Mouse (Mus musculus): ENCODE results near the gene Rubcn. TPM values are rescaled to one million over a fixed set of nuclear protein-coding genes. Genes with fewer than 3 reads are reported as not detected.
"Not testable (repeated sequence)": the region's sequence is repeated elsewhere in the genome, so short reads cannot be mapped to it uniquely, and the experiment has no call there.

Gene Rubcn
- polyA plus RNA-seq, 1 experiment from 2014 or later: 21.0 TPM

DNA sequence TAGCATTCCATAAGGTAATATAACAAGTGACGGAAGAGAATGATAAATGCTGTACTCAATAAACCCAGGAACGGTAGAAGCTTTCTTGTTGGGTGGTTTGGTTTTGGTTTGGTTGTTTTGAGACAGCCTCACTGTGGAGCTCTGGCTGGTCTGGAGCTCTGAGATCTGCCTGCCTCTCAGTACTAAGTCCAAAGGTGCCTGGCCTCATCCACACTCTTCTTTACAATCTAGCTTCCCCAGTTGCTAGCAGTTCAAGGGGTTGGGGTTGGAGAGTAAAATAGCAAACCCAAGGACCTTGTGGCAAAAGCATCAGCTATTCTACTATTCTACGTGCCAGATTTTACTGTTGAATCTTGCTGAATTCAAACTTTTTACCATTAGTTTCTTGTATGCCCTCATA, 1.7 kb downstream of the Rubcn start:
- H3K27me3 ChIP-seq (ENCODE audit: control insufficient read depth, insufficient read depth, low read depth, low read length): no peaks in the 10 kb centered on the region
- H3K9ac ChIP-seq (ENCODE audit: low read length): no peak overlapping the region
- H3K9me3 ChIP-seq (ENCODE audit: control insufficient read depth, low read length): no peaks in the 10 kb centered on the region
- no peak overlapping the region for H3K4me2 ChIP-seq (ENCODE audit: low read depth, low read length)
- no peaks in the 10 kb centered on the region for H3K36me3 ChIP-seq (ENCODE audit: control insufficient read depth, insufficient read depth, low read length)
- H3K27ac ChIP-seq (ENCODE audit: low read length): no peak overlapping the region
- WGBS: 91% methylated on average over 3 of the region's 3 CpGs
- no peak for ATAC-seq (ENCODE audit: low read depth)
- no peak overlapping the region for H3K4me3 ChIP-seq (ENCODE audit: low read length)
- H3K4me1 ChIP-seq (replicated peaks; ENCODE audit: control insufficient read depth, insufficient read depth, low read length): peaks cover 9% of the 10 kb centered on the region

DNA sequence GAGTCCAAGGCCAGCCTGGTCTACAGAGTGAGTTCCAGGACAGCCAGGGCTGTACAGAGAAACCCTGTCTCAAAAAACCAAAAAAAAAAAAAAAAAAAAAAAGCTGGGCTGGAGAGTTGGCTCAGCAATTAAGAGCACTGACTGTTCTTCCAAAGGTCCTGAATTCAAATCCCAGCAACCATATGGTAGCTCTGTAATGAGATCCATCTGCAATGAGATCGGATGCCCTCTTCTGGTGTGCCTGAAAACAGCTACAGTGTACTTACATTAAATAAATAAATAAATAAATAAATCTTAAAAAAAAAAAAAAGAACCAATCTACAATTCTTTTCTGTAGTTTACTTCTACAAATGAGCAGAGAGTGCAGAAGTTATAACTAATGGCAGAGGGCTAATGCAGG, 2.3 kb downstream of the Rubcn start:
- not testable (repeated sequence) for H3K9me3 ChIP-seq (ENCODE audit: control insufficient read depth, low read length); H3K27ac ChIP-seq (ENCODE audit: low read length); ATAC-seq (ENCODE audit: low read depth); H3K9ac ChIP-seq (ENCODE audit: low read length); H3K27me3 ChIP-seq (ENCODE audit: control insufficient read depth, insufficient read depth, low read depth, low read length); H3K4me3 ChIP-seq (ENCODE audit: low read length); H3K4me1 ChIP-seq (replicated peaks; ENCODE audit: control insufficient read depth, insufficient read depth, low read length); H3K36me3 ChIP-seq (ENCODE audit: control insufficient read depth, insufficient read depth, low read length); H3K4me2 ChIP-seq (ENCODE audit: low read depth, low read length)
- WGBS: 61% methylated on average over 1 of the region's 1 CpGs

DNA sequence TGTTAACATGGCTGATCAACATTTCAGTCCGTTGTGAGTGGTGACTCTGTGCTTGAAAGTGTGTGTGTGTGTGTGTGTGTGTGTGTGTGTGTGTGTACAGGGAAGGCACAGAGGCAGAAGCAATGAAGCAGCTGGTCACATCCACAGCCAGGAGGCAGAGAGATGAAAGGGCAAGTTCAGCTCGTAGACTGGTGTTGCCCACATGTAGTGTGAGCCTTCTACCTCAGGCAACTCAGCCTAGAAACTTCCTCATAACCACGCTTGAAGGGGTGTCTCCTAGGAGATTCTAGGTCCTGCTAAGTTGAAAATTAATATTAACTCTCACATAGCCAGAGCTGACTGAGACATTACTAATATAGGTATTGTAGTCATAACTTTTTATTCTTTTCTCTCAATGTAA, 4.2 kb downstream of the Rubcn start:
- ATAC-seq (ENCODE audit: low read depth): no peak
- Histone ChIP-seq H3K36me3 (ENCODE audit: control insufficient read depth, insufficient read depth, low read length) (no peaks in the 10 kb centered on the region), H3K4me3 (ENCODE audit: low read length) (no peak overlapping the region), H3K4me2 (ENCODE audit: low read depth, low read length) (no peak overlapping the region), H3K9ac (ENCODE audit: low read length) (no peak overlapping the region), H3K27me3 (ENCODE audit: control insufficient read depth, insufficient read depth, low read depth, low read length) (no peaks in the 10 kb centered on the region), H3K4me1 (replicated peaks; ENCODE audit: control insufficient read depth, insufficient read depth, low read length) (0 out of 2 replicates have a peak, but pooled peaks cover 4% of the 10 kb centered on the region), H3K9me3 (ENCODE audit: control insufficient read depth, low read length) (no peaks in the 10 kb centered on the region), H3K27ac (ENCODE audit: low read length) (no peak overlapping the region)
- WGBS: 42% methylated on average over 3 of the region's 3 CpGs

DNA sequence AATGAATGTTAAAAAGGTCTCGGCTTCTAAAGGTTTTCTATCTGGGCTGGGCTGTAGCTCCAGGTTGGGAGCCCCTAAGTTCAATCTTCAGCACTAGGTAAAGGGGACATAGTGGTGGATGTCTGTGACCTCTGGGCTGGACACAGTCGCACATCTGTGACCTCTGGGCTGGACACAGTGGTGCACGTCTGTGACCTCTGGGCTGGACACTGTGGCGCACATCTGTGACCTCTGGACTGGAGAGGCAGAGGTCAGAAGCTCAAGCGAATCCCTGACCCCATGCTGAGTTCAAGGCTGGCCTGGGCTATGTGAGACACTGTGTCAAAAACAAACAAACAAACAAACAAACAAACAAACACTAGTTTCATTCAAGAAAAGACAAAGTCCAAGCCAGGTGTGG, 7.3 kb downstream of the Rubcn start:
- H3K36me3 ChIP-seq (ENCODE audit: control insufficient read depth, insufficient read depth, low read length): no peaks in the 10 kb centered on the region
- H3K9ac ChIP-seq (ENCODE audit: low read length): no peak overlapping the region
- no peak overlapping the region for H3K4me3 ChIP-seq (ENCODE audit: low read length)
- peaks cover 9% of the 10 kb centered on the region for H3K4me1 ChIP-seq (replicated peaks; ENCODE audit: control insufficient read depth, insufficient read depth, low read length)
- no peak overlapping the region for H3K27ac ChIP-seq (ENCODE audit: low read length)
- H3K9me3 ChIP-seq (ENCODE audit: control insufficient read depth, low read length): no peaks in the 10 kb centered on the region
- H3K4me2 ChIP-seq (ENCODE audit: low read depth, low read length): no peak overlapping the region
- no peaks in the 10 kb centered on the region for H3K27me3 ChIP-seq (ENCODE audit: control insufficient read depth, insufficient read depth, low read depth, low read length)
- no peak for ATAC-seq (ENCODE audit: low read depth)
- WGBS: 62% methylated on average over 5 of the region's 5 CpGs

DNA sequence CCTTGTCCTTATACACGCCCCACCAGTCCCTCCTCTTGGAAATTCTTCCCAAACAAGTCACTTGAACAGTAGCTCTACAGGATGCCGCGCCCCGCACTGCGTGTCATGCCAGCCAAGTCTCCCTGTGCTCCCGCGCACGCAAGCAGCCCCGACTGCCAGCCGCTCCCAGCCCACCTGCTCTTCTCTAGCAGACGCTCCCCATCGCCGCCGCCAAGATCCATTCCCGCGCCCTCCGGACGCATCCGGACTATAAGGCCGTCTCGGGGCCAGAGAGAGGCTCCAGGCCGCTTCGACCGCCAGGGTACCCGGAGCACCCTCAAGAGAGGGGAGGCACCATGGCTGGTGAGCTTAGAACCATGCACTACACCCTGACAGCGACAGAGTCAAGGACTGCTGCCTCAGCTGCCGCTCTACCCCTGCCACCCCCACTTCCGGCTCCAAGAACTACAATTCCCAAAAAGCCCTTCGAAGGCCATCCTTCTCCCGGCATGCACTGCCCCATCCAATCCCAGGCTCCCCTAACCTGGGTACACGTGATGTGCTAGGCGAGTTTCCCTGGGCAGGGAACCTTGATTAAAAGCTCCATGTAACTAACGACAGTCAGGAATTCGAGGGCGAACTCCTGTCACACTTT, 9.5 kb downstream of the Rubcn start:
- peaks cover 9% of the 10 kb centered on the region for H3K4me1 ChIP-seq (replicated peaks; ENCODE audit: control insufficient read depth, insufficient read depth, low read length)
- peak overlapping the region; percentile 60 for H3K4me3 ChIP-seq (ENCODE audit: low read length)
- WGBS: under 1% methylated on average over 35 of the region's 35 CpGs
- peak; percentile 99 for ATAC-seq (ENCODE audit: low read depth)
- peak overlapping the region; percentile 65 for H3K4me2 ChIP-seq (ENCODE audit: low read depth, low read length)
- H3K36me3 ChIP-seq (ENCODE audit: control insufficient read depth, insufficient read depth, low read length): no peaks in the 10 kb centered on the region
- peak overlapping the region; percentile 69 for H3K9ac ChIP-seq (ENCODE audit: low read length)
- no peaks in the 10 kb centered on the region for H3K27me3 ChIP-seq (ENCODE audit: control insufficient read depth, insufficient read depth, low read depth, low read length)
- H3K27ac ChIP-seq (ENCODE audit: low read length): 0 out of 2 replicates have a peak overlapping the region, but pooled peaks have one; percentile 21
- H3K9me3 ChIP-seq (ENCODE audit: control insufficient read depth, low read length): no peaks in the 10 kb centered on the region

DNA sequence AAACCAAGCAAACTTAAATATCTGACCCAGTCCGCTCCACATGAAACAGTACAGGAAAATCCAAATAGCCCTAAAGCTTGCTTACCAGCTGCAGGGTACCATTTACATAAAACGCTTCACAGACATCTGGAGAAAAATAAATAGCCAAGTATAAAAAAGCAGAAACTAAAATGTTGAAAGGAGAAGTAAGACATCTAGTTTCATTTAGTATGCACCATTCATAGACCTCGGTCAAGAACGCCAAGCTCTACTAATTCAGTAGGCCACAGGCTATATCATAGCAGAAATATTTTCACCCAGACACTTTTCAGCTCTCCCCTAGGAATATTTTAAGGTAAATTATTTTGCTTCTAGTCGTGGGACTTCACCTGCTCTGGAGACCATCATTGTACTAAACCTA, 10.9 kb downstream of the Rubcn start:
- no peaks in the 10 kb centered on the region for H3K9me3 ChIP-seq (ENCODE audit: control insufficient read depth, low read length)
- no peaks in the 10 kb centered on the region for H3K27me3 ChIP-seq (ENCODE audit: control insufficient read depth, insufficient read depth, low read depth, low read length)
- H3K36me3 ChIP-seq (ENCODE audit: control insufficient read depth, insufficient read depth, low read length): no peaks in the 10 kb centered on the region
- peaks cover 9% of the 10 kb centered on the region for H3K4me1 ChIP-seq (replicated peaks; ENCODE audit: control insufficient read depth, insufficient read depth, low read length)
- H3K4me3 ChIP-seq (ENCODE audit: low read length): no peak overlapping the region
- WGBS: 85% methylated on average over 5 of the region's 5 CpGs
- H3K4me2 ChIP-seq (ENCODE audit: low read depth, low read length): peak overlapping the region; percentile 65; the same call in 1 of the 2 replicates
- no peak overlapping the region for H3K27ac ChIP-seq (ENCODE audit: low read length)
- no peak for ATAC-seq (ENCODE audit: low read depth)
- no peak overlapping the region for H3K9ac ChIP-seq (ENCODE audit: low read length)

DNA sequence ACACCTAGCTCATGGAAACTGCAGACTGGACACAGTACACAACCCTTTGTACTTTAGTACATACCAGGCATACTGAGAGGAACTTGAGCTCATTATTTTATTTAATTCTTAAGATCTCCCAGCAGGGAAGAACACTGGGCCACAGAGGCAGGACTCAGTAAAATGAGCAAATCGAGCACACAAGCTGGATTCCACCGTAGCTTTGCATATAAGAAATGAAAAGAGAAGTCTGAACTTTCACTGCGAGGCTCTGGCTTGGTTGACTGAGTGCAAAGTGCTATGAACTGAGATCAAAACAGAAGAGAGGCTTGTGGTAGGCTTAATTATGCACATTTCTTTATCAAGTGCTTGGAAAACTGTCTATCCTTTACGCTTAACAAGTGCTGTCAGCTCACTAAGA, 12.2 kb downstream of the Rubcn start:
- no peak overlapping the region for H3K27ac ChIP-seq (ENCODE audit: low read length)
- no peaks in the 10 kb centered on the region for H3K27me3 ChIP-seq (ENCODE audit: control insufficient read depth, insufficient read depth, low read depth, low read length)
- H3K36me3 ChIP-seq (ENCODE audit: control insufficient read depth, insufficient read depth, low read length): no peaks in the 10 kb centered on the region
- H3K4me1 ChIP-seq (replicated peaks; ENCODE audit: control insufficient read depth, insufficient read depth, low read length): peaks cover 9% of the 10 kb centered on the region
- no peak for ATAC-seq (ENCODE audit: low read depth)
- H3K9me3 ChIP-seq (ENCODE audit: control insufficient read depth, low read length): no peaks in the 10 kb centered on the region
- H3K4me2 ChIP-seq (ENCODE audit: low read depth, low read length): no peak overlapping the region
- no peak overlapping the region for H3K9ac ChIP-seq (ENCODE audit: low read length)
- WGBS: 80% methylated on average over 4 of the region's 4 CpGs
- H3K4me3 ChIP-seq (ENCODE audit: low read length): no peak overlapping the region

DNA sequence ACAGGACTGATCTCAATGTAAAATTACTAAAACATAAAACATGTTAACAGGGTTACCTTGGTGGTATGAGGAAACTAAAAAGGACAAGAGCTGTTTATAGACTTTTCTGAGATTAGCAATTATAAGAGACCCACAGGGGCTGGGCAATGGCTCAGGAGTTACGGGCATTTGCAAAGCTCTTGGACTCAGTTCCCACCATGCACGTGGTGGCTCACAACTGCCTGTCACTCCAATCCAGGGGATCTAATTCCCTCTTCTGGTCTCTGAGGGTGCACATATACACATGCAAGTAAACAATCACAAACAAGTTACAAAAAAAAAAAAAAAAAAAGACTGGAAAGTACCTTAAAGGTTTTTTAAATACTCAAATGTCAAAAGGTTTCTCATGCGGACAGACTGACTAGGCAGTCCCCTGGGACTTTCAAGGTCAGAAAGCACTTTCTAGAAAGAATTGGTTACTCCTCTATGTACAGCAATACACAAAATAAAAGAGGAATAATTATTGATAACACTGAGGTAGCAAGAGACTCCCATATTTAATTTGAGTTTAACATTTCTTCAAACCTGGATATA, 15.7 kb downstream of the Rubcn start:
- Histone ChIP-seq H3K27ac (ENCODE audit: low read length) (no peak overlapping the region), H3K4me3 (ENCODE audit: low read length) (no peak overlapping the region), H3K9me3 (ENCODE audit: control insufficient read depth, low read length) (no peaks in the 10 kb centered on the region), H3K4me2 (ENCODE audit: low read depth, low read length) (no peak overlapping the region), H3K27me3 (ENCODE audit: control insufficient read depth, insufficient read depth, low read depth, low read length) (no peaks in the 10 kb centered on the region), H3K36me3 (ENCODE audit: control insufficient read depth, insufficient read depth, low read length) (no peaks in the 10 kb centered on the region), H3K4me1 (replicated peaks; ENCODE audit: control insufficient read depth, insufficient read depth, low read length) (peaks cover 4% of the 10 kb centered on the region; the same call in 1 of the 2 replicates), H3K9ac (ENCODE audit: low read length) (no peak overlapping the region)
- no peak for ATAC-seq (ENCODE audit: low read depth)
- 88% methylated on average over 3 of the region's 3 CpGs for WGBS

DNA sequence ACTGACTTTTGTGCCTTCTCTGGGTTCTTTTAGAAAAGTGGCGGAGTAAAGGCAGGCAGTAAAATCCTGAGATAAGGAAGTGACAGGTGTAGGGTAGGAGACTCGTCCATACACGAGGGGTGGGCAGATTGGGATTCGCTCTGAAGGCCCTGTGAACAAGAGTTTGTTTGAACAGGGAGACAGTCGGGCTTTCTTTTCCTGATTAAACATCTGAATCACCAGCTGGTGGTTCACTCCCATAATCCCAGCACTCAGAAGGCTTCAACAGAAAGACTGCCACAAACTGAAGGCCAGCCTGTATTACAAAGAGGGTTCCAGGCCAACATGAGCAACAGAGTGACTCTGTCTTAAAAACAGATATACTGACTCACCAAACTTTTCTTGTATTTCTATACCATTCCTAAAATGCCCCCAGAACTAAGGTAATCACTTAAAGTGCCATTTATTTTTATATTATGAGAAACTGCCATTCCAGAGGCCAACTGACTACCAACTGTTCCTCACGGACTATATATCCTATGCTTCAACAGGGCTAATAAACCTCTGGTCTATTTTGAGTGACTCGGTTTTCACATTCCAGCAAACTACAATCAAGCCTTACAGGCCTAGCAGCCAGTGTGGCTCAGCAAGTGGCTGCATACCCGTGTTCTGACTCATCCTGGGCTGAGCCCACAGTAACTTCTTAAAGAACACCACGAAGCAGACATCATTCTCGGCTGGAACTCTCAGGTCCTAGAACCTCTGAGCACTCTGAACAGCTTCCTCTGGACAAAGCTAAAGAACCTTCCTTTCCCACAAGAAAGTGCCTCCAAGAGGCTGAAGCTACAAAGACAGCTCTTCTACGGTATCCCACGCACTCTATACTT, 18.6 kb downstream of the Rubcn start:
- Histone ChIP-seq H3K27ac (ENCODE audit: low read length) (peak overlapping the region; percentile 58), H3K4me3 (ENCODE audit: low read length) (no peak overlapping the region), H3K27me3 (ENCODE audit: control insufficient read depth, insufficient read depth, low read depth, low read length) (no peaks in the 10 kb centered on the region), H3K9ac (ENCODE audit: low read length) (no peak overlapping the region), H3K4me1 (replicated peaks; ENCODE audit: control insufficient read depth, insufficient read depth, low read length) (peaks cover 7% of the 10 kb centered on the region; the same call in 1 of the 2 replicates), H3K36me3 (ENCODE audit: control insufficient read depth, insufficient read depth, low read length) (0 out of 2 replicates have a peak, but pooled peaks cover 3% of the 10 kb centered on the region), H3K9me3 (ENCODE audit: control insufficient read depth, low read length) (no peaks in the 10 kb centered on the region), H3K4me2 (ENCODE audit: low read depth, low read length) (no peak overlapping the region)
- ATAC-seq (ENCODE audit: low read depth): peak; percentile 81
- WGBS: 48% methylated on average over 12 of the region's 12 CpGs
